Mouse (Mus musculus) cerebellum, postnatal 14 days (tissue): ENCODE data around the gene Gm17402.
A peak's percentile ranks its signal among the peaks of the same experiment; 100 is the strongest.

Experiments used
- DNase-seq, 2 experiments: peaks; one replicate each; pipeline ENCODE4 v3.0.0; 2021; ENCODE audit warnings: mixed read lengths in 2 of 2

The Gm17402 gene

GRCm38 (mm10) chr3:67375063-67375462 lies at the start of gene Gm17402:
Gene Gm17402, minus strand, starts transcription at chr3:67375163.
- no peak for DNase-seq

GRCm38 (mm10) chr3:67378215-67378614 lies 3.3 kb upstream of the Gm17402 start:
- no peak for DNase-seq

- DNase-seq, result no peak
Measured at GRCm38 (mm10) chr3:67374360-67374778, 594 bp downstream of the Gm17402 start.

- DNase-seq, result peak; percentile 96
Measured at GRCm38 (mm10) chr3:67373872-67374271, 1.1 kb downstream of the Gm17402 start, which contains the start of gene Mlf1. Gene Mlf1, plus strand, starts transcription at chr3:67374097.

GRCm38 (mm10) chr3:67372781-67373180 lies 2.2 kb downstream of the Gm17402 start:
- peak in 1 of 2 experiments; percentile 11 for DNase-seq

GRCm38 (mm10) chr3:67372194-67372593 lies 2.8 kb downstream of the Gm17402 start:
- DNase-seq, result no peak

- no peak for DNase-seq
Measured at GRCm38 (mm10) chr3:67369407-67370079, 5.4 kb downstream of the Gm17402 start.

- DNase-seq, result peak in 1 of 2 experiments; percentile 17
Measured at GRCm38 (mm10) chr3:67367481-67367880, 7.5 kb downstream of the Gm17402 start.

- DNase-seq, result no peak
Measured at GRCm38 (mm10) chr3:67366087-67366892, 8.7 kb downstream of the Gm17402 start.

GRCm38 (mm10) chr3:67358376-67358775 lies 16.6 kb downstream of the Gm17402 start:
- no peak for DNase-seq

- DNase-seq, result peak in 1 of 2 experiments; percentile 10
Measured at GRCm38 (mm10) chr3:67352763-67353149, 22.2 kb downstream of the Gm17402 start.

- peak; percentile 72 to 77 for DNase-seq
Measured at GRCm38 (mm10) chr3:67352128-67352762, 22.7 kb downstream of the Gm17402 start.

GRCm38 (mm10) chr3:67351406-67352127 lies 23.4 kb downstream of the Gm17402 start:
- DNase-seq, result no peak

- DNase-seq, result no peak
Measured at GRCm38 (mm10) chr3:67346674-67347073, 28.3 kb downstream of the Gm17402 start.

GRCm38 (mm10) chr3:67344599-67344998 lies 30.4 kb downstream of the Gm17402 start:
- DNase-seq, result peak; percentile 78 to 80

GRCm38 (mm10) chr3:67343004-67343662 lies 31.8 kb downstream of the Gm17402 start:
- peak; percentile 16 to 27 for DNase-seq

- no peak for DNase-seq
Measured at GRCm38 (mm10) chr3:67340921-67341320, 34.0 kb downstream of the Gm17402 start.

- no peak for DNase-seq
Measured at GRCm38 (mm10) chr3:67339558-67339957, 35.4 kb downstream of the Gm17402 start.

- DNase-seq, result no peak
Measured at GRCm38 (mm10) chr3:67322422-67322821, 52.5 kb downstream of the Gm17402 start.
